Comparison of ENCODE assay signal across 8 mouse cellular contexts in genomic region chr8:105326141-105326672, GRCm38 (mm10). TPM values are rescaled to one million over a fixed set of nuclear protein-coding genes. Genes with fewer than 3 reads are reported as not detected.
DNase-seq lines count a peak whose midpoint lies in the region; ATAC-seq and TF ChIP-seq lines count a peak whose summit lies in the region.

TSS of gene Lrrc29 (minus strand) at chr8:105326278.
TSS of gene Tmem208 (plus strand) at chr8:105326354.

- TF ChIP-seq POLR2A in small intestine, adult 2 months (IDR thresholded peaks at IDR 0.05; ENCODE audit: low read depth, low read length) = peak; percentile 67

- H3K9me3 ChIP-seq in embryonic facial prominence, embryonic 12.5 days = no peaks in the 10 kb centered on the region
- no peaks in the 10 kb centered on the region for H3K9me3 ChIP-seq in limb, embryonic 11.5 days (ENCODE audit: control insufficient read depth, low read length)
- no peaks in the 10 kb centered on the region for H3K9me3 ChIP-seq in midbrain, embryonic 13.5 days

- WGBS in embryonic facial prominence, embryonic 12.5 days = under 1% methylated on average over 36 of the region's 36 CpGs
- under 1% methylated on average over 36 of the region's 36 CpGs for WGBS in limb, embryonic 11.5 days
- under 1% methylated on average over 36 of the region's 36 CpGs for WGBS in midbrain, embryonic 13.5 days
- under 1% methylated on average over 36 of the region's 36 CpGs for WGBS in small intestine, adult 2 months

- ATAC-seq in embryonic facial prominence, embryonic 12.5 days (ENCODE audit: insufficient number of reproducible peaks, insufficient read depth, low FRiP score, low TSS enrichment) = peak; percentile 89
- ATAC-seq in limb, embryonic 11.5 days (ENCODE audit: insufficient number of reproducible peaks, low FRiP score, low TSS enrichment, low read depth) = peak; percentile 93
- peak; percentile 95 for ATAC-seq in midbrain, embryonic 13.5 days

- H3K4me3 ChIP-seq in embryonic facial prominence, embryonic 12.5 days = peak within 1 kb of the TSS; percentile 80
- H3K4me3 ChIP-seq in limb, embryonic 11.5 days (ENCODE audit: low read depth, low read length) = peak within 1 kb of the TSS; percentile 82
- H3K4me3 ChIP-seq in midbrain, embryonic 13.5 days (replicated peaks) = peak within 1 kb of the TSS; percentile 76
- H3K4me3 ChIP-seq in small intestine, adult 2 months (ENCODE audit: low read depth, low read length) = peak within 1 kb of the TSS; percentile 94

- peak; percentile 53; the same call in 1 of the 2 replicates for TF ChIP-seq CTCF in small intestine, adult 2 months (IDR thresholded peaks at IDR 0.05; ENCODE audit: extremely low read depth, insufficient read length, insufficient replicate concordance, low read depth, low read length)

- peak within 1 kb of the TSS; percentile 82 for H3K27ac ChIP-seq in embryonic facial prominence, embryonic 12.5 days
- peak within 1 kb of the TSS; percentile 56; the same call in 1 of the 2 replicates for H3K27ac ChIP-seq in limb, embryonic 11.5 days (replicated peaks; ENCODE audit: low read depth, low read length)
- H3K27ac ChIP-seq in midbrain, embryonic 13.5 days = peak within 1 kb of the TSS; percentile 79
- H3K27ac ChIP-seq in small intestine, adult 2 months (ENCODE audit: insufficient read depth, low read depth, low read length) = peak within 1 kb of the TSS; percentile 89

- H3K4me1 ChIP-seq in embryonic facial prominence, embryonic 12.5 days = peaks cover 13% of the 10 kb centered on the region
- H3K4me1 ChIP-seq in limb, embryonic 11.5 days (ENCODE audit: control insufficient read depth, insufficient read depth, low read length) = peaks cover 14% of the 10 kb centered on the region; the same call in 1 of the 2 replicates
- H3K4me1 ChIP-seq in midbrain, embryonic 13.5 days (replicated peaks) = peaks cover 25% of the 10 kb centered on the region
- peaks cover 20% of the 10 kb centered on the region for H3K4me1 ChIP-seq in small intestine, adult 2 months (ENCODE audit: control insufficient read depth, insufficient read depth, insufficient read length, low read length)

- peak within 1 kb of the TSS; percentile 87 for H3K9ac ChIP-seq in embryonic facial prominence, embryonic 12.5 days
- H3K9ac ChIP-seq in limb, embryonic 11.5 days (ENCODE audit: low read length) = peak within 1 kb of the TSS; percentile 70
- H3K9ac ChIP-seq in midbrain, embryonic 13.5 days (replicated peaks) = peak within 1 kb of the TSS; percentile 85

- H3K4me2 ChIP-seq in embryonic facial prominence, embryonic 12.5 days (replicated peaks) = peak within 1 kb of the TSS; percentile 86
- peak within 1 kb of the TSS; percentile 88 for H3K4me2 ChIP-seq in limb, embryonic 11.5 days (ENCODE audit: low read depth, severe bottlenecking)
- peak within 1 kb of the TSS; percentile 87 for H3K4me2 ChIP-seq in midbrain, embryonic 13.5 days (replicated peaks)

- DNase-seq in 3T3-L1 (ENCODE audit: low read depth, low spot score) = peak; percentile 99
- DNase-seq in adrenal gland, postnatal 36 days = peak; percentile 98
- DNase-seq in heart, adult 11 months = peak; percentile 99
- DNase-seq in kidney, adult 18-20 months = peak; percentile 97
- peak; percentile 98 for DNase-seq in limb, embryonic 11.5 days (ENCODE audit: low spot score)

- H3K36me3 ChIP-seq in embryonic facial prominence, embryonic 12.5 days = peaks cover 43% of the 10 kb centered on the region
- peaks cover 23% of the 10 kb centered on the region for H3K36me3 ChIP-seq in limb, embryonic 11.5 days (ENCODE audit: control insufficient read depth, insufficient read depth, low read length)
- H3K36me3 ChIP-seq in midbrain, embryonic 13.5 days = peaks cover 47% of the 10 kb centered on the region
- H3K36me3 ChIP-seq in small intestine, adult 2 months (ENCODE audit: control insufficient read depth, insufficient read depth, low read length) = peaks cover 36% of the 10 kb centered on the region

- H3K27me3 ChIP-seq in embryonic facial prominence, embryonic 12.5 days = no peaks in the 10 kb centered on the region
- no peaks in the 10 kb centered on the region for H3K27me3 ChIP-seq in limb, embryonic 11.5 days (ENCODE audit: control insufficient read depth, insufficient read depth, low read length)
- H3K27me3 ChIP-seq in midbrain, embryonic 13.5 days = no peaks in the 10 kb centered on the region
- no peaks in the 10 kb centered on the region for H3K27me3 ChIP-seq in small intestine, adult 2 months (ENCODE audit: control insufficient read depth, insufficient read depth, low read length)

RNA-seq across cellular contexts. Expression of gene Lrrc29, which starts in this region (rescaled TPM):
- total RNA-seq in adrenal gland, postnatal 36 days (2021) = 1 to 10 TPM; 3.4 to 6.1 TPM
- polyA plus RNA-seq in embryonic facial prominence, embryonic 12.5 days (2016; fragmentation: Nextera tagmentation; extraction: Ambion mirVana) = 1.6 and 1.8 TPM in 2 replicates
- 0.64 and 0.92 TPM in 2 replicates for polyA plus RNA-seq in limb, embryonic 11.5 days (2014; fragmentation: Nextera tagmentation; extraction: Ambion mirVana)
- polyA plus RNA-seq in midbrain, embryonic 13.5 days (2015; fragmentation: Nextera tagmentation; extraction: Ambion mirVana) = 0.98 and 1.1 TPM in 2 replicates
- polyA plus RNA-seq in small intestine, adult 2 months (2012; rRNA removed) = 2.7 and 6.9 TPM in 2 replicates

RNA-seq across cellular contexts. Expression of gene Tmem208, which starts in this region (rescaled TPM):
- 10 to 100 TPM; 61.5 to 67.0 TPM for total RNA-seq in adrenal gland, postnatal 36 days (2021)
- polyA plus RNA-seq in embryonic facial prominence, embryonic 12.5 days (2016; fragmentation: Nextera tagmentation; extraction: Ambion mirVana) = 103 and 106 TPM in 2 replicates
- 87.5 and 99.0 TPM in 2 replicates for polyA plus RNA-seq in limb, embryonic 11.5 days (2014; fragmentation: Nextera tagmentation; extraction: Ambion mirVana)
- polyA plus RNA-seq in midbrain, embryonic 13.5 days (2015; fragmentation: Nextera tagmentation; extraction: Ambion mirVana) = 121 TPM in 2 replicates
- 77.5 and 105 TPM in 2 replicates for polyA plus RNA-seq in small intestine, adult 2 months (2012; rRNA removed)

Comparison
In these comparisons a context has a peak if more than half of its experiments do, and no peak if none do; other contexts are left out.
1. Peak in every context shown above with its lines: DNase-seq, ATAC-seq, H3K4me3 ChIP-seq and H3K27ac ChIP-seq.